Mouse (Mus musculus): Measurements from ENCODE around the gene Smo. TPM values are rescaled to one million over a fixed set of nuclear protein-coding genes. Genes with fewer than 3 reads are reported as not detected.

Gene Smo
- polyA plus RNA-seq, 1 experiment from 2014 or later: 49.6 TPM

GRCm38 (mm10) chr6:29785759-29786158 is 50.5 kb downstream of the Smo start:
- Histone ChIP-seq H3K9me3 (ENCODE audit: control insufficient read depth, low read length) (no peaks in the 10 kb centered on the region), H3K4me2 (ENCODE audit: low read depth) (no peak overlapping the region), H3K27ac (ENCODE audit: low read depth, low read length) (no peak overlapping the region), H3K4me3 (ENCODE audit: low read depth, low read length) (no peak overlapping the region), H3K9ac (ENCODE audit: low read length) (no peak overlapping the region), H3K27me3 (ENCODE audit: control insufficient read depth, insufficient read depth, low read length) (no peaks in the 10 kb centered on the region), H3K4me1 (ENCODE audit: control insufficient read depth, insufficient read depth, low read length) (no peaks in the 10 kb centered on the region), H3K36me3 (ENCODE audit: control insufficient read depth, insufficient read depth, low read length) (no peaks in the 10 kb centered on the region)
- WGBS: 91% methylated on average over 5 of the region's 5 CpGs
- no peak for ATAC-seq (ENCODE audit: insufficient read depth, low FRiP score, low TSS enrichment)
- no peak for DNase-seq (ENCODE audit: low spot score)

- Histone ChIP-seq H3K27ac (ENCODE audit: low read depth, low read length) (no peak overlapping the region), H3K36me3 (ENCODE audit: control insufficient read depth, insufficient read depth, low read length) (no peaks in the 10 kb centered on the region), H3K27me3 (ENCODE audit: control insufficient read depth, insufficient read depth, low read length) (no peaks in the 10 kb centered on the region), H3K9ac (ENCODE audit: low read length) (no peak overlapping the region), H3K4me2 (ENCODE audit: low read depth) (no peak overlapping the region), H3K9me3 (ENCODE audit: control insufficient read depth, low read length) (no peaks in the 10 kb centered on the region), H3K4me1 (ENCODE audit: control insufficient read depth, insufficient read depth, low read length) (no peaks in the 10 kb centered on the region), H3K4me3 (ENCODE audit: low read depth, low read length) (no peak overlapping the region)
- WGBS: 38% methylated on average over 3 of the region's 3 CpGs
- ATAC-seq (ENCODE audit: insufficient read depth, low FRiP score, low TSS enrichment): no peak
- DNase-seq (ENCODE audit: low spot score): no peak
These were observed 53.6 kb downstream of the Smo start for GRCm38 (mm10) chr6:29788779-29789350.

GRCm38 (mm10) chr6:29790014-29790698 is 54.9 kb downstream of the Smo start:
- no peak for DNase-seq (ENCODE audit: low spot score)
- H3K9ac ChIP-seq (ENCODE audit: low read length): no peak overlapping the region
- no peak overlapping the region for H3K4me2 ChIP-seq (ENCODE audit: low read depth)
- H3K4me1 ChIP-seq (ENCODE audit: control insufficient read depth, insufficient read depth, low read length): no peaks in the 10 kb centered on the region
- ATAC-seq (ENCODE audit: insufficient read depth, low FRiP score, low TSS enrichment): no peak
- no peaks in the 10 kb centered on the region for H3K27me3 ChIP-seq (ENCODE audit: control insufficient read depth, insufficient read depth, low read length)
- no peaks in the 10 kb centered on the region for H3K9me3 ChIP-seq (ENCODE audit: control insufficient read depth, low read length)
- no peaks in the 10 kb centered on the region for H3K36me3 ChIP-seq (ENCODE audit: control insufficient read depth, insufficient read depth, low read length)
- 83% methylated on average over 3 of the region's 3 CpGs for WGBS
- H3K4me3 ChIP-seq (ENCODE audit: low read depth, low read length): no peak overlapping the region
- H3K27ac ChIP-seq (ENCODE audit: low read depth, low read length): no peak overlapping the region

- H3K9me3 ChIP-seq (ENCODE audit: control insufficient read depth, low read length): no peaks in the 10 kb centered on the region
- H3K4me2 ChIP-seq (ENCODE audit: low read depth): no peak overlapping the region
- no peak overlapping the region for H3K9ac ChIP-seq (ENCODE audit: low read length)
- H3K4me3 ChIP-seq (ENCODE audit: low read depth, low read length): no peak overlapping the region
- no peaks in the 10 kb centered on the region for H3K27me3 ChIP-seq (ENCODE audit: control insufficient read depth, insufficient read depth, low read length)
- H3K27ac ChIP-seq (ENCODE audit: low read depth, low read length): no peak overlapping the region
- no peaks in the 10 kb centered on the region for H3K4me1 ChIP-seq (ENCODE audit: control insufficient read depth, insufficient read depth, low read length)
- H3K36me3 ChIP-seq (ENCODE audit: control insufficient read depth, insufficient read depth, low read length): no peaks in the 10 kb centered on the region
- WGBS: 79% methylated on average over 1 of the region's 1 CpGs
- ATAC-seq (ENCODE audit: insufficient read depth, low FRiP score, low TSS enrichment) (no peak), DNase-seq (ENCODE audit: low spot score) (no peak)
These were observed 58.2 kb downstream of the Smo start for GRCm38 (mm10) chr6:29793520-29793919.

GRCm38 (mm10) chr6:29794582-29794981 is 59.3 kb downstream of the Smo start:
- Histone ChIP-seq H3K4me2 (ENCODE audit: low read depth) (no peak overlapping the region), H3K27me3 (ENCODE audit: control insufficient read depth, insufficient read depth, low read length) (no peaks in the 10 kb centered on the region), H3K36me3 (ENCODE audit: control insufficient read depth, insufficient read depth, low read length) (no peaks in the 10 kb centered on the region), H3K4me3 (ENCODE audit: low read depth, low read length) (no peak overlapping the region), H3K9me3 (ENCODE audit: control insufficient read depth, low read length) (no peaks in the 10 kb centered on the region), H3K27ac (ENCODE audit: low read depth, low read length) (no peak overlapping the region), H3K9ac (ENCODE audit: low read length) (no peak overlapping the region), H3K4me1 (ENCODE audit: control insufficient read depth, insufficient read depth, low read length) (no peaks in the 10 kb centered on the region)
- ATAC-seq (ENCODE audit: insufficient read depth, low FRiP score, low TSS enrichment) (no peak), DNase-seq (ENCODE audit: low spot score) (no peak)
- 93% methylated on average over 6 of the region's 6 CpGs for WGBS

- Histone ChIP-seq H3K4me1 (ENCODE audit: control insufficient read depth, insufficient read depth, low read length) (no peaks in the 10 kb centered on the region), H3K4me2 (ENCODE audit: low read depth) (no peak overlapping the region), H3K9me3 (ENCODE audit: control insufficient read depth, low read length) (no peaks in the 10 kb centered on the region), H3K9ac (ENCODE audit: low read length) (no peak overlapping the region), H3K27me3 (ENCODE audit: control insufficient read depth, insufficient read depth, low read length) (no peaks in the 10 kb centered on the region), H3K27ac (ENCODE audit: low read depth, low read length) (no peak overlapping the region), H3K4me3 (ENCODE audit: low read depth, low read length) (no peak overlapping the region), H3K36me3 (ENCODE audit: control insufficient read depth, insufficient read depth, low read length) (no peaks in the 10 kb centered on the region)
- ATAC-seq (ENCODE audit: insufficient read depth, low FRiP score, low TSS enrichment): no peak
- WGBS: 86% methylated on average over 1 of the region's 1 CpGs
- DNase-seq (ENCODE audit: low spot score): no peak
These were observed 67.7 kb downstream of the Smo start for GRCm38 (mm10) chr6:29802979-29803378.

GRCm38 (mm10) chr6:29804006-29804405 is 68.7 kb downstream of the Smo start:
- Histone ChIP-seq H3K36me3 (ENCODE audit: control insufficient read depth, insufficient read depth, low read length) (no peaks in the 10 kb centered on the region), H3K27me3 (ENCODE audit: control insufficient read depth, insufficient read depth, low read length) (no peaks in the 10 kb centered on the region), H3K9ac (ENCODE audit: low read length) (no peak overlapping the region), H3K4me2 (ENCODE audit: low read depth) (no peak overlapping the region), H3K4me1 (ENCODE audit: control insufficient read depth, insufficient read depth, low read length) (no peaks in the 10 kb centered on the region), H3K4me3 (ENCODE audit: low read depth, low read length) (no peak overlapping the region), H3K9me3 (ENCODE audit: control insufficient read depth, low read length) (no peaks in the 10 kb centered on the region), H3K27ac (ENCODE audit: low read depth, low read length) (no peak overlapping the region)
- ATAC-seq (ENCODE audit: insufficient read depth, low FRiP score, low TSS enrichment) (no peak), DNase-seq (ENCODE audit: low spot score) (no peak)
- WGBS: 75% methylated on average over 3 of the region's 3 CpGs

GRCm38 (mm10) chr6:29805381-29805780 is 70.1 kb downstream of the Smo start:
- no peak for DNase-seq (ENCODE audit: low spot score)
- H3K4me1 ChIP-seq (ENCODE audit: control insufficient read depth, insufficient read depth, low read length): no peaks in the 10 kb centered on the region
- 86% methylated on average over 2 of the region's 2 CpGs for WGBS
- H3K4me2 ChIP-seq (ENCODE audit: low read depth): no peak overlapping the region
- no peaks in the 10 kb centered on the region for H3K27me3 ChIP-seq (ENCODE audit: control insufficient read depth, insufficient read depth, low read length)
- no peaks in the 10 kb centered on the region for H3K36me3 ChIP-seq (ENCODE audit: control insufficient read depth, insufficient read depth, low read length)
- H3K9ac ChIP-seq (ENCODE audit: low read length): no peak overlapping the region
- no peak overlapping the region for H3K4me3 ChIP-seq (ENCODE audit: low read depth, low read length)
- no peak for ATAC-seq (ENCODE audit: insufficient read depth, low FRiP score, low TSS enrichment)
- no peak overlapping the region for H3K27ac ChIP-seq (ENCODE audit: low read depth, low read length)
- H3K9me3 ChIP-seq (ENCODE audit: control insufficient read depth, low read length): no peaks in the 10 kb centered on the region

Measured in neural tube, embryonic 11.5 days (tissue).